Mouse (Mus musculus): ENCODE data around the gene Rad23a. TPM values are rescaled to one million over a fixed set of nuclear protein-coding genes. Genes with fewer than 3 reads are reported as not detected.

Gene Rad23a
- polyA plus RNA-seq, 1 experiment from 2014 or later, result 77.9 TPM

- WGBS, result 89% methylated on average over 3 of the region's 3 CpGs
- H3K4me3 ChIP-seq (ENCODE audit: low read depth, low read length), result no peak overlapping the region
- no peak overlapping the region for H3K27ac ChIP-seq (ENCODE audit: low read length)
- H3K4me1 ChIP-seq (ENCODE audit: insufficient read depth, low read depth, low read length), result peaks cover 6% of the 10 kb centered on the region; the same call in 1 of the 2 replicates
- TF ChIP-seq CTCF (IDR thresholded peaks at IDR 0.05) (no peak), EP300 (IDR thresholded peaks at IDR 0.05) (no peak)
- no peaks in the 10 kb centered on the region for H3K27me3 ChIP-seq (replicated peaks; ENCODE audit: insufficient read depth, low read length)
- H3K36me3 ChIP-seq (ENCODE audit: insufficient read depth, low read length), result no peaks in the 10 kb centered on the region
- H3K9me3 ChIP-seq (ENCODE audit: low read length), result no peaks in the 10 kb centered on the region
- H3K9ac ChIP-seq (replicated peaks; ENCODE audit: low read depth), result no peak overlapping the region
- DNase-seq (ENCODE audit: low spot score) (no peak), ATAC-seq (no peak)
- no peak overlapping the region for H3K4me2 ChIP-seq (replicated peaks; ENCODE audit: low read depth, low read length)
Measured at GRCm38 (mm10) chr8:84856434-84856833, 16.0 kb upstream of the Rad23a start.

GRCm38 (mm10) chr8:84847684-84848435 is 7.4 kb upstream of the Rad23a start:
- 40% methylated on average over 6 of the region's 6 CpGs for WGBS
- ATAC-seq (no peak), DNase-seq (ENCODE audit: low spot score) (no peak)
- H3K9me3 ChIP-seq (ENCODE audit: low read length), result no peaks in the 10 kb centered on the region
- H3K4me2 ChIP-seq (replicated peaks; ENCODE audit: low read depth, low read length), result peak overlapping the region; percentile 67
- no peaks in the 10 kb centered on the region for H3K27me3 ChIP-seq (replicated peaks; ENCODE audit: insufficient read depth, low read length)
- peak overlapping the region; percentile 48; the same call in 1 of the 2 replicates for H3K4me3 ChIP-seq (ENCODE audit: low read depth, low read length)
- peaks cover 7% of the 10 kb centered on the region; the same call in 1 of the 2 replicates for H3K4me1 ChIP-seq (ENCODE audit: insufficient read depth, low read depth, low read length)
- no peak for TF ChIP-seq CTCF (IDR thresholded peaks at IDR 0.05)
- peaks cover 17% of the 10 kb centered on the region; the same call in 1 of the 2 replicates for H3K36me3 ChIP-seq (ENCODE audit: insufficient read depth, low read length)
- peak overlapping the region; percentile 58; the same call in 1 of the 2 replicates for H3K27ac ChIP-seq (ENCODE audit: low read length)
- H3K9ac ChIP-seq (replicated peaks; ENCODE audit: low read depth), result 0 out of 2 replicates have a peak overlapping the region, but pooled peaks have one; percentile 23

- no peaks in the 10 kb centered on the region for H3K9me3 ChIP-seq (ENCODE audit: low read length)
- H3K4me2 ChIP-seq (replicated peaks; ENCODE audit: low read depth, low read length), result peak within 1 kb of the TSS; percentile 91
- WGBS, result under 1% methylated on average over 55 of the region's 55 CpGs
- H3K9ac ChIP-seq (replicated peaks; ENCODE audit: low read depth), result peak within 1 kb of the TSS; percentile 75
- H3K36me3 ChIP-seq (ENCODE audit: insufficient read depth, low read length), result peaks cover 22% of the 10 kb centered on the region; the same call in 1 of the 2 replicates
- TF ChIP-seq EP300 (IDR thresholded peaks at IDR 0.05) (no peak), CTCF (IDR thresholded peaks at IDR 0.05) (peak; percentile 51)
- peak within 1 kb of the TSS; percentile 81 for H3K27ac ChIP-seq (ENCODE audit: low read length)
- ATAC-seq, result peak; percentile 99
- peak; percentile 100 for DNase-seq (ENCODE audit: low spot score)
- H3K4me1 ChIP-seq (ENCODE audit: insufficient read depth, low read depth, low read length), result peaks cover 7% of the 10 kb centered on the region; the same call in 1 of the 2 replicates
- peak within 1 kb of the TSS; percentile 85 for H3K4me3 ChIP-seq (ENCODE audit: low read depth, low read length)
- no peaks in the 10 kb centered on the region for H3K27me3 ChIP-seq (replicated peaks; ENCODE audit: insufficient read depth, low read length)
Measured at GRCm38 (mm10) chr8:84846722-84847572, 6.5 kb upstream of the Rad23a start, which contains the start of gene Calr. Gene Calr, minus strand, starts transcription at chr8:84846934.

- Histone ChIP-seq H3K36me3 (ENCODE audit: insufficient read depth, low read length) (peaks cover 22% of the 10 kb centered on the region; the same call in 1 of the 2 replicates), H3K4me2 (replicated peaks; ENCODE audit: low read depth, low read length) (peak overlapping the region; percentile 91), H3K9ac (replicated peaks; ENCODE audit: low read depth) (peak overlapping the region; percentile 75), H3K27me3 (replicated peaks; ENCODE audit: insufficient read depth, low read length) (no peaks in the 10 kb centered on the region), H3K9me3 (ENCODE audit: low read length) (no peaks in the 10 kb centered on the region), H3K4me3 (ENCODE audit: low read depth, low read length) (peak overlapping the region; percentile 85), H3K27ac (ENCODE audit: low read length) (peak overlapping the region; percentile 81), H3K4me1 (ENCODE audit: insufficient read depth, low read depth, low read length) (peaks cover 7% of the 10 kb centered on the region; the same call in 1 of the 2 replicates)
- TF ChIP-seq CTCF (IDR thresholded peaks at IDR 0.05) (no peak), EP300 (IDR thresholded peaks at IDR 0.05) (no peak)
- DNase-seq (ENCODE audit: low spot score) (no peak), ATAC-seq (peak; percentile 21)
- WGBS, result 0% methylated on average over 30 of the region's 30 CpGs
Measured at GRCm38 (mm10) chr8:84846094-84846721, 5.7 kb upstream of the Rad23a start.

- peak overlapping the region; percentile 75 for H3K9ac ChIP-seq (replicated peaks; ENCODE audit: low read depth)
- H3K9me3 ChIP-seq (ENCODE audit: low read length), result no peaks in the 10 kb centered on the region
- TF ChIP-seq CTCF (IDR thresholded peaks at IDR 0.05), result peak; percentile 72
- no peak for TF ChIP-seq EP300 (IDR thresholded peaks at IDR 0.05)
- peaks cover 7% of the 10 kb centered on the region; the same call in 1 of the 2 replicates for H3K4me1 ChIP-seq (ENCODE audit: insufficient read depth, low read depth, low read length)
- no peaks in the 10 kb centered on the region for H3K27me3 ChIP-seq (replicated peaks; ENCODE audit: insufficient read depth, low read length)
- WGBS, result 9% methylated on average over 12 of the region's 12 CpGs
- H3K27ac ChIP-seq (ENCODE audit: low read length), result 0 out of 2 replicates have a peak overlapping the region, but pooled peaks have one; percentile 9
- DNase-seq (ENCODE audit: low spot score) (peak; percentile 71), ATAC-seq (no peak)
- H3K4me2 ChIP-seq (replicated peaks; ENCODE audit: low read depth, low read length), result peak overlapping the region; percentile 91
- H3K36me3 ChIP-seq (ENCODE audit: insufficient read depth, low read length), result peaks cover 22% of the 10 kb centered on the region; the same call in 1 of the 2 replicates
- peak overlapping the region; percentile 85 for H3K4me3 ChIP-seq (ENCODE audit: low read depth, low read length)
Measured at GRCm38 (mm10) chr8:84845355-84846093, 5.1 kb upstream of the Rad23a start.

Data from lung, postnatal 0 days (tissue).